Mouse (Mus musculus) stomach, postnatal 0 days (tissue): ENCODE measurements at regions not wholly inside any gene's neighbourhood (a gene's known extent, or its start where the extent isn't known, plus 50 kb on each side); places are given as distances from the start of the nearest gene placed in this dataset.

Experiments
- ATAC-seq: fragments of 200-750 bp; cut with Nextera tagmentation; 2 replicates; pipeline ENCODE4 v1.8.0; 2017; ENCODE audit not compliant: low FRiP score, low TSS enrichment
- DNase-seq: peaks from one replicate; pipeline ENCODE4 v3.0.0-alpha.2; 2016; ENCODE audit warnings: low spot score
- H3K27ac ChIP-seq: fragments of 300-500 bp; sonication (generic); replicated peaks from 2 replicates; pipeline ENCODE4 v1.5.1; 2014; ENCODE audit warnings: mild to moderate bottlenecking, control low read depth
- H3K27me3 ChIP-seq: fragments of 300-500 bp; sonication (generic); 2 replicates; pipeline ENCODE4 v1.6.1; 2014; ENCODE audit warnings: low read length; ENCODE audit not compliant: control insufficient read depth, insufficient read depth
- H3K36me3 ChIP-seq: fragments of 300-500 bp; sonication (generic); 2 replicates; pipeline ENCODE4 v1.6.1; 2014; ENCODE audit warnings: low read length, mixed read lengths; ENCODE audit not compliant: control insufficient read depth, insufficient read depth
- H3K4me1 ChIP-seq: fragments of 300-500 bp; sonication (generic); replicated peaks from 2 replicates; pipeline ENCODE4 v1.6.1; 2014; ENCODE audit warnings: antibody characterized with exemption; ENCODE audit not compliant: control insufficient read depth, insufficient read depth
- H3K4me2 ChIP-seq: fragments of 300-500 bp; sonication (generic); replicated peaks from 2 replicates; pipeline ENCODE4 v1.6.1; 2014; ENCODE audit warnings: low read depth, mild to moderate bottlenecking, control low read depth, moderate library complexity
- H3K4me3 ChIP-seq: fragments of 300-500 bp; sonication (generic); 2 replicates; pipeline ENCODE4 v1.5.1; 2014; ENCODE audit warnings: low read depth, low read length, control low read depth
- H3K9ac ChIP-seq: fragments of 300-500 bp; sonication (generic); 2 replicates; pipeline ENCODE4 v1.6.1; 2014; ENCODE audit warnings: mild to moderate bottlenecking, low read length, control low read depth, mixed read lengths
- H3K9me3 ChIP-seq: fragments of 300-500 bp; sonication (generic); 2 replicates; pipeline ENCODE4 v1.6.1; 2016; ENCODE audit warnings: low read length; ENCODE audit not compliant: control insufficient read depth
- CTCF ChIP-seq: IDR thresholded peaks from 2 replicates; pipeline ENCODE4 v1.5.1; 2016; ENCODE audit warnings: antibody characterized with exemption, low read depth, mild to moderate bottlenecking, moderate library complexity
- EP300 ChIP-seq: optimal IDR thresholded peaks from 2 replicates; pipeline ENCODE3; 2016; ENCODE audit warnings: antibody characterized with exemption
- WGBS: fragments of 180-500 bp; shearing (Covaris S2); extraction: QIAGEN DNeasy Blood & Tissue Kit; methylation state at CpG from one replicate; pipeline ENCODE4 v1.1.7; 2014; 5-methylcytosine and 5-hydroxymethylcytosine counted together

DNA sequence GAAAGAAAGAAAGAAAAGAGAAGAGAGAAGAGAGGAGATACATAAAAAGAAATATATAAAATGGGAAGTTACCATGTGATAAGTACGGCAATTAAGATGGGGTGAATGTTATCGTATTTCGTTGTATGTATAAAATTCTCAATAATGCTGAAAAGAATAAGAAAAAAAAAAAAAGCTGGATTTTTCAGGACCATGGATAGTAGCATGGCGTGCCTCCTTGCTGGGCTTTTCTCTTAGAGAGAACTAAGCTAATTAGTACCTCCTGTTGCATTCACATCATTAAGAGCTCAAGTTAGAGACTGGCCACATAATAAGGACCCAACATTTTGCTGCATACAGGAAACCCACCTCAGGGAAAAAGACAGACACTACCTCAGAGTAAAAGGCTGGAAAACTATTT is 405.7 kb downstream of the Gm16223 start:
- WGBS = 70% methylated on average over 4 of the region's 4 CpGs
- Histone ChIP-seq H3K9ac (no peak overlapping the region), H3K9me3 (no peaks in the 10 kb centered on the region), H3K4me3 (no peak overlapping the region), H3K4me2 (no peak overlapping the region), H3K27ac (no peak overlapping the region), H3K4me1 (no peaks in the 10 kb centered on the region), H3K27me3 (no peaks in the 10 kb centered on the region), H3K36me3 (no peaks in the 10 kb centered on the region)
- no peak for DNase-seq
- no peak for ATAC-seq
- TF ChIP-seq CTCF (no peak), EP300 (no peak)

DNA sequence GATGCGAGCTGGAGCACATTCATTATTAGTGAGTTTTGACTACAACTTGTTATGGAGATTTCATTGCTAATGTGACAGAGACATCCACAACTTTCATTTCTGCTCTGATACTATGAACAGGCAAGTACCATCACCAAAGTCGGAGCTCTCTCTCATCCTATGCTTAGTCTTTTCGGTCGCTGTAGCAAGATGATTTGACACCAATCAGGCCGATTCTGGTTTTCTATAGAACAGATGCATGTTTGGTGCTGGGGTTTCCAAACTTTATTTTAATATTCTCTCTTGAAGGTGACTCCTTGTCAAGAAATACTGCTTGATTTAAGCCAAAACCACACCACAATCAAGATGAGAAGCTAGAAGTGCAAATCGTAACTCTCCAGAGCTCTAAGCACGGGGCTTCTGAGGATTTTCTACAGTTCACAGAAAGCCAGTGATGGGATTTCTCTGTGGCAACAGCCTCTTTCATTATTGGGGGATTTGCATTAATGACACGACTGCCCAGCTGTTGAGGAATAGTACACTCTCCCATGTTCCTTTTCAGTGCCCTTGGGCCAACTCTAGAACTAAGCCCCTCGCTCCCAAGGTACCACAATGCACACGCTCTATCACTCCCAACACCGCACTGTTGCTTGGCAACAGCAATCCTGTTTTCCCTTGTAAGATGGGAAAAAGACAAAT is 434.5 kb downstream of the Gm16223 start:
- ATAC-seq (no peak), DNase-seq (no peak)
- Histone ChIP-seq H3K4me1 (no peaks in the 10 kb centered on the region), H3K36me3 (no peaks in the 10 kb centered on the region), H3K27me3 (no peaks in the 10 kb centered on the region), H3K9me3 (no peaks in the 10 kb centered on the region), H3K4me2 (no peak overlapping the region), H3K4me3 (no peak overlapping the region), H3K9ac (no peak overlapping the region), H3K27ac (no peak overlapping the region)
- WGBS = 84% methylated on average over 11 of the region's 11 CpGs
- TF ChIP-seq EP300 = no peak
- no peak for TF ChIP-seq CTCF

DNA sequence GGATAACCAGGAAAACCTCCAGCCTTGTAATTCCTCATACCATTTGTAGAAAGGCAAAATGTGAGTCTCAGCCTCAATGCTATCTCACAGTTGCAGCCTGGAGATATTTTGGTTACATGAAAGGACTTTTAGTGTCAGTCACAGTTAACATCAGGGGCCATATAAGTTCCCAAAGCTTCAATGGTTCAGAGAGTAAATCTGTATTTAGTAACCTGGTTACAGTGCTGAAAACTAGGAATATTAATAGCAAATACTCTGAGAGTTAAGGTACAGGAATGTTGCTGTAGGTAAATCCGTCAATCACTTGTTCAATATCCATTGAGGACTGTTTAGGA is 435.0 kb downstream of the Gm16223 start:
- DNase-seq (no peak), ATAC-seq (no peak)
- TF ChIP-seq EP300 (no peak), CTCF (no peak)
- Histone ChIP-seq H3K27me3 (no peaks in the 10 kb centered on the region), H3K36me3 (no peaks in the 10 kb centered on the region), H3K9ac (no peak overlapping the region), H3K4me3 (no peak overlapping the region), H3K27ac (no peak overlapping the region), H3K4me1 (no peaks in the 10 kb centered on the region), H3K4me2 (no peak overlapping the region), H3K9me3 (no peaks in the 10 kb centered on the region)
- 82% methylated on average over 1 of the region's 1 CpGs for WGBS

DNA sequence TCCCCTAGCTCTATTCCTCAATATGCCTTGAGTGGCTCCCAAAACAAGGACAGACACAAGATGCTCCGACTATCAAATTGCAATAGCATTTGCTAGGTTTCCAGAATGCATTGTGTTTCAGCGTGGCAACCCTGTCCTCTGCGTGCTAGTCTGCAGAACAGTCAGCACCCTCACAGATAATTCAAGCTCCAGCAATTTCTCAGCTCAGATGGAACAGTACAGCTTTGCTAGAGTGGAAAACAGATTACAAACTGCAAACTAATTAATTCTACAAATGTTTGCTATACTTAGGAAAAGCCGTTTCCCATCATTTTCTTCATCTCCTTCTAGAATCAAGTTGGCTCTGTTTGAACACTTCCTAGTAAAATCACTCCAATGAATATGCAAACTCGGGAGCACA is 441.4 kb downstream of the Gm16223 start:
- ATAC-seq = no peak
- Histone ChIP-seq H3K27me3 (no peaks in the 10 kb centered on the region), H3K36me3 (no peaks in the 10 kb centered on the region), H3K27ac (no peak overlapping the region), H3K4me1 (no peaks in the 10 kb centered on the region), H3K9ac (no peak overlapping the region), H3K4me3 (no peak overlapping the region), H3K4me2 (no peak overlapping the region), H3K9me3 (no peaks in the 10 kb centered on the region)
- 74% methylated on average over 5 of the region's 5 CpGs for WGBS
- TF ChIP-seq EP300 = no peak
- TF ChIP-seq CTCF = no peak
- no peak for DNase-seq

DNA sequence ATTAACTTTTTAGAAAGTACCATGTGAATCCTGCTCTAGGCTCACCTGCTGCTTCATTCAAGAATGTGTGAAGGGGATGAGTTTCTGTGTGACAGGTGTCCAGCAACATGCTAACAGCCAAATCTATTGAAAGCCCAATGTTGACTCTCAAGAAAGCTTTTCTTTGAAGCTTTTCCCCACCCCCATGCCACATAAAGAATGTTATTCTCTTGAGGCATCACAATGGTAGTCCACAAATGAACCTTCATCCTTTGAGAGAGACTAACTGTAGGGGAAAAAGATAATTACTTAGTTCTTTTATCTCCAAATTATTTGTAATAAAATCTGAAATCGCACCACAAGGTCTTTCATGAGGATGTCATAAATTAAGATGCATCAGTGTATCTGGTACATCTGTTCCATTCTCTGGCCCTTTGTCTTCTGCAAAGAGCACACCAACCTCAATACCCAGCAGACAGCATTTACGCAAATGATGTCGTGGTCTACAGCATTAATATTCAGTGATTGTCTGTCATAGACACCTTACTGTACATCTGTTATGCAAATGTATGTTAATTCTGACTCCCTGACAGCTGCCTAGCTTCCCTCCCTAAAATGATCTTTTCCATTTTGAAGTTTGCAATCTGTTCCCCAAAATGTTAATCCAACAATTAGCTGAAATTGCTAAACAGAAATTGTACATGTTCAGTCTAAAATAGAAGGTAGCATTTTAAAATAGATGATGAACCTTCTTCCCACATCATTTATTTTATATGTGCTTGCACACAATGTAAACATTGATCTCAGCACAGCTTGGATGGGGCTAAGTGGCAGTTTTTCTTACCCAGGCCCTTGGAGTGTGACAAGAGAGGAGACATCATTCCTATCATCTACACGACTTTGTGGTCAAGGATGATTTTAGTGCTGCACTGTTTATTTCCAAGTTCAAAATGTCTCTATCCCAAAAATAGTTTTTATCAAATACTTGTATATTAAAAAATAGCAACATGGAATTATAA is 455.7 kb downstream of the Gm16223 start:
- no peaks in the 10 kb centered on the region for H3K4me1 ChIP-seq
- no peak for TF ChIP-seq CTCF
- no peak for TF ChIP-seq EP300
- 71% methylated on average over 4 of the region's 4 CpGs for WGBS

DNA sequence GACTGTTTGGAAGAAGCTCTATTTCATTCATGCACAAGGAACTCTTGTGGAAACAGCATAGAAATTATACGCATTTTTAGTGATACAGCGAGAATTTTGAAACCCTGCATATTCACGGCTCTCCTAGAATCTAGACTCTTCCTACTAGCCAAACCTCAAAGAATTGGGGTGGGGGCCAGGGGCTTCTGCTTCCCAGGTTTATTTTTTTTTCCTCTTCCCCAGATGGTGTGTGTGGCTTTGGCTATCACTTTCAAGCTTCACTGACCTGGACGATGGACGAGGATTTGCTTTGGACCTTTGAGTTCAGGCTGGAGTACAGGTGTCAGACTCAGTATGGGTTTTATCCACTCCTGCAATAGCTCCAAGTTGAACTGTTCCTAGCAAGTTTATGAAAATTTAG is 457.7 kb downstream of the Gm16223 start:
- Histone ChIP-seq H3K9ac (no peak overlapping the region), H3K27me3 (no peaks in the 10 kb centered on the region), H3K36me3 (no peaks in the 10 kb centered on the region), H3K27ac (no peak overlapping the region), H3K4me3 (no peak overlapping the region), H3K4me2 (no peak overlapping the region), H3K4me1 (no peaks in the 10 kb centered on the region), H3K9me3 (no peaks in the 10 kb centered on the region)
- WGBS = 86% methylated on average over 5 of the region's 5 CpGs
- no peak for ATAC-seq
- DNase-seq = no peak
- TF ChIP-seq CTCF (no peak), EP300 (no peak)

More for the DNA sequence above, 455.7 kb downstream of the Gm16223 start:
- DNase-seq (no peak), ATAC-seq (no peak)
- H3K27ac ChIP-seq = no peak overlapping the region
- no peaks in the 10 kb centered on the region for H3K9me3 ChIP-seq
- H3K4me3 ChIP-seq = no peak overlapping the region
- no peak overlapping the region for H3K9ac ChIP-seq
- no peak overlapping the region for H3K4me2 ChIP-seq
- H3K36me3 ChIP-seq = no peaks in the 10 kb centered on the region
- H3K27me3 ChIP-seq = no peaks in the 10 kb centered on the region
